Mouse (Mus musculus) heart, embryonic 15.5 days (tissue): ENCODE results near the gene Rasal3. TPM values are rescaled to one million over a fixed set of nuclear protein-coding genes. Genes with fewer than 3 reads are reported as not detected.

ENCODE experiments used
- ATAC-seq: fragments of 200-750 bp; cut with Nextera tagmentation; replicated peaks from 2 replicates; pipeline ENCODE4 v1.8.0; 2017; ENCODE audit warnings: low read depth, moderate TSS enrichment; ENCODE audit not compliant: insufficient number of reproducible peaks, insufficient read depth, low FRiP score
- H3K27ac ChIP-seq: fragments of 300-500 bp; sonication (generic); 2 replicates; pipeline ENCODE4 v1.5.1; 2015; ENCODE audit warnings: mild to moderate bottlenecking, inconsistent platforms
- H3K27me3 ChIP-seq: fragments of 300-500 bp; sonication (generic); 2 replicates; pipeline ENCODE4 v1.6.1; 2015; ENCODE audit warnings: inconsistent platforms
- H3K36me3 ChIP-seq: fragments of 300-500 bp; sonication (generic); 2 replicates; pipeline ENCODE4 v1.6.1; 2015; ENCODE audit warnings: mild to moderate bottlenecking, inconsistent platforms
- H3K4me1 ChIP-seq: fragments of 300-500 bp; sonication (generic); replicated peaks from 2 replicates; pipeline ENCODE4 v1.6.1; 2015; ENCODE audit warnings: inconsistent platforms
- H3K4me2 ChIP-seq: fragments of 300-500 bp; sonication (generic); 2 replicates; pipeline ENCODE4 v1.6.1; 2015; ENCODE audit warnings: inconsistent platforms, mild to moderate bottlenecking, moderate library complexity
- H3K4me3 ChIP-seq: fragments of 300-500 bp; sonication (generic); 2 replicates; pipeline ENCODE4 v1.5.1; 2015; ENCODE audit warnings: mild to moderate bottlenecking, inconsistent platforms
- H3K9ac ChIP-seq: fragments of 300-500 bp; sonication (generic); 2 replicates; pipeline ENCODE4 v1.6.1; 2015; ENCODE audit warnings: mild to moderate bottlenecking, inconsistent platforms
- H3K9me3 ChIP-seq: fragments of 300-500 bp; sonication (generic); replicated peaks from 2 replicates; pipeline ENCODE4 v1.6.1; 2016; ENCODE audit warnings: inconsistent platforms
- WGBS: fragments of 180-500 bp; shearing (Covaris S2); methylation state at CpG from one replicate; pipeline ENCODE4 v1.1.7; 2015; ENCODE audit warnings: mixed read lengths; 5-methylcytosine and 5-hydroxymethylcytosine counted together
- polyA plus RNA-seq: library from polyadenylated mRNA; unstranded; fragments of >200 nt; fragmentation: Nextera tagmentation; extraction: Ambion mirVana; gene quantifications from 2 replicates; pipeline ENCODE4 v1.2.1, GENCODE M21; 2015

The Rasal3 gene
- polyA plus RNA-seq, 1 experiment from 2014 or later, result 1.9 TPM

GRCm38 (mm10) chr17:32424034-32424433 lies 20.7 kb upstream of the Rasal3 start, which contains the start of gene Pglyrp2:
Gene Pglyrp2 (minus strand): TSS chr17:32424167.
- no peak within 1 kb of the TSS for H3K4me2 ChIP-seq
- no peaks in the 10 kb centered on the region for H3K36me3 ChIP-seq
- H3K9me3 ChIP-seq, result no peaks in the 10 kb centered on the region
- H3K4me1 ChIP-seq, result no peaks in the 10 kb centered on the region
- no peak for ATAC-seq
- no peak within 1 kb of the TSS for H3K4me3 ChIP-seq
- H3K27me3 ChIP-seq, result peaks cover 7% of the 10 kb centered on the region
- H3K27ac ChIP-seq, result no peak within 1 kb of the TSS
- whole genome bisulfite sequencing, result 83% methylated on average over 2 of the region's 2 CpGs
- no peak within 1 kb of the TSS for H3K9ac ChIP-seq

GRCm38 (mm10) chr17:32420781-32421180 lies 17.4 kb upstream of the Rasal3 start:
- 73% methylated on average over 8 of the region's 8 CpGs for WGBS
- Histone ChIP-seq H3K36me3 (no peaks in the 10 kb centered on the region), H3K9ac (no peak overlapping the region), H3K4me1 (no peaks in the 10 kb centered on the region), H3K27me3 (peaks cover 9% of the 10 kb centered on the region), H3K4me3 (no peak overlapping the region), H3K9me3 (no peaks in the 10 kb centered on the region), H3K27ac (no peak overlapping the region), H3K4me2 (no peak overlapping the region)
- ATAC-seq, result no peak

- H3K4me3 ChIP-seq, result no peak overlapping the region
- WGBS, result 60% methylated on average over 2 of the region's 2 CpGs
- no peak overlapping the region for H3K4me2 ChIP-seq
- no peaks in the 10 kb centered on the region for H3K36me3 ChIP-seq
- H3K9ac ChIP-seq, result no peak overlapping the region
- ATAC-seq, result no peak
- H3K27me3 ChIP-seq, result peaks cover 17% of the 10 kb centered on the region
- H3K4me1 ChIP-seq, result no peaks in the 10 kb centered on the region
- no peak overlapping the region for H3K27ac ChIP-seq
- no peaks in the 10 kb centered on the region for H3K9me3 ChIP-seq
Observed at GRCm38 (mm10) chr17:32419989-32420388, 16.6 kb upstream of the Rasal3 start.

GRCm38 (mm10) chr17:32416771-32417170 lies 13.4 kb upstream of the Rasal3 start:
- no peak for ATAC-seq
- Histone ChIP-seq H3K4me2 (no peak overlapping the region), H3K9ac (no peak overlapping the region), H3K4me1 (no peaks in the 10 kb centered on the region), H3K4me3 (no peak overlapping the region), H3K9me3 (no peaks in the 10 kb centered on the region), H3K36me3 (no peaks in the 10 kb centered on the region), H3K27ac (no peak overlapping the region), H3K27me3 (peaks cover 28% of the 10 kb centered on the region)
- WGBS, result 92% methylated on average over 14 of the region's 14 CpGs

GRCm38 (mm10) chr17:32415417-32416020 lies 12.1 kb upstream of the Rasal3 start:
- no peak overlapping the region for H3K9ac ChIP-seq
- no peaks in the 10 kb centered on the region for H3K4me1 ChIP-seq
- peaks cover 28% of the 10 kb centered on the region for H3K27me3 ChIP-seq
- no peaks in the 10 kb centered on the region for H3K9me3 ChIP-seq
- 32% methylated on average over 24 of the region's 24 CpGs for WGBS
- no peaks in the 10 kb centered on the region for H3K36me3 ChIP-seq
- H3K4me3 ChIP-seq, result 0 out of 2 replicates have a peak overlapping the region, but pooled peaks have one; percentile 6
- ATAC-seq, result no peak
- H3K27ac ChIP-seq, result no peak overlapping the region
- peak overlapping the region; percentile 35; the same call in 1 of the 2 replicates for H3K4me2 ChIP-seq

GRCm38 (mm10) chr17:32411898-32412297 lies 8.5 kb upstream of the Rasal3 start:
- 76% methylated on average over 6 of the region's 6 CpGs for WGBS
- no peak for ATAC-seq
- no peak overlapping the region for H3K4me3 ChIP-seq
- no peak overlapping the region for H3K9ac ChIP-seq
- H3K4me1 ChIP-seq, result no peaks in the 10 kb centered on the region
- H3K36me3 ChIP-seq, result no peaks in the 10 kb centered on the region
- no peaks in the 10 kb centered on the region for H3K9me3 ChIP-seq
- H3K27me3 ChIP-seq, result peaks cover 27% of the 10 kb centered on the region
- H3K4me2 ChIP-seq, result no peak overlapping the region
- H3K27ac ChIP-seq, result no peak overlapping the region

GRCm38 (mm10) chr17:32402779-32403157 lies 615 bp downstream of the Rasal3 start:
- Histone ChIP-seq H3K9me3 (no peaks in the 10 kb centered on the region), H3K27me3 (peaks cover 23% of the 10 kb centered on the region), H3K4me3 (peak overlapping the region; percentile 25), H3K9ac (0 out of 2 replicates have a peak overlapping the region, but pooled peaks have one; percentile 2), H3K36me3 (no peaks in the 10 kb centered on the region), H3K4me1 (no peaks in the 10 kb centered on the region), H3K4me2 (no peak overlapping the region), H3K27ac (no peak overlapping the region)
- WGBS, result 67% methylated on average over 11 of the region's 11 CpGs
- ATAC-seq, result no peak

- ATAC-seq, result no peak
- H3K4me1 ChIP-seq, result no peaks in the 10 kb centered on the region
- no peak overlapping the region for H3K4me2 ChIP-seq
- H3K36me3 ChIP-seq, result no peaks in the 10 kb centered on the region
- WGBS, result 71% methylated on average over 9 of the region's 9 CpGs
- H3K9ac ChIP-seq, result no peak overlapping the region
- no peak overlapping the region for H3K27ac ChIP-seq
- peaks cover 29% of the 10 kb centered on the region for H3K27me3 ChIP-seq
- H3K4me3 ChIP-seq, result 0 out of 2 replicates have a peak overlapping the region, but pooled peaks have one; percentile 15
- H3K9me3 ChIP-seq, result no peaks in the 10 kb centered on the region
Observed at GRCm38 (mm10) chr17:32402011-32402778, 1.2 kb downstream of the Rasal3 start.

- H3K4me2 ChIP-seq, result peak overlapping the region; percentile 69
- no peaks in the 10 kb centered on the region for H3K36me3 ChIP-seq
- peak overlapping the region; percentile 39 for H3K4me3 ChIP-seq
- H3K27me3 ChIP-seq, result peaks cover 87% of the 10 kb centered on the region
- H3K9ac ChIP-seq, result no peak overlapping the region
- peaks cover 15% of the 10 kb centered on the region for H3K4me1 ChIP-seq
- no peak overlapping the region for H3K27ac ChIP-seq
- no peak for ATAC-seq
- H3K9me3 ChIP-seq, result no peaks in the 10 kb centered on the region
- WGBS, result 12% methylated on average over 37 of the region's 37 CpGs
Observed at GRCm38 (mm10) chr17:32396266-32396665, 7.1 kb downstream of the Rasal3 start.

- no peaks in the 10 kb centered on the region for H3K9me3 ChIP-seq
- H3K4me2 ChIP-seq, result no peak overlapping the region
- no peak overlapping the region for H3K27ac ChIP-seq
- 89% methylated on average over 10 of the region's 10 CpGs for WGBS
- H3K4me1 ChIP-seq, result peaks cover 21% of the 10 kb centered on the region
- no peak overlapping the region for H3K9ac ChIP-seq
- peaks cover 85% of the 10 kb centered on the region for H3K27me3 ChIP-seq
- H3K36me3 ChIP-seq, result no peaks in the 10 kb centered on the region
- no peak for ATAC-seq
- no peak overlapping the region for H3K4me3 ChIP-seq
Observed at GRCm38 (mm10) chr17:32393944-32394343, 9.4 kb downstream of the Rasal3 start.

GRCm38 (mm10) chr17:32389101-32389659 lies 14.2 kb downstream of the Rasal3 start, which contains the start of gene Wiz:
Gene Wiz (minus strand): TSS chr17:32389439.
- WGBS, result under 1% methylated on average over 22 of the region's 44 CpGs
- Histone ChIP-seq H3K4me3 (peak within 1 kb of the TSS; percentile 88), H3K27ac (peak within 1 kb of the TSS; percentile 88), H3K36me3 (no peaks in the 10 kb centered on the region; the same call in 1 of the 2 replicates), H3K4me2 (peak within 1 kb of the TSS; percentile 99), H3K27me3 (peaks cover 37% of the 10 kb centered on the region), H3K4me1 (peaks cover 33% of the 10 kb centered on the region), H3K9ac (peak within 1 kb of the TSS; percentile 89), H3K9me3 (no peaks in the 10 kb centered on the region)
- peak; percentile 90 for ATAC-seq
